Mouse (Mus musculus) CH12.LX (cell line): ENCODE measurements around the gene Gins1. TPM values are rescaled to one million over a fixed set of nuclear protein-coding genes. Genes with fewer than 3 reads are reported as not detected.

Source experiments
- DNase-seq: peaks from one replicate; pipeline ENCODE4 v3.0.0-alpha.2; 2013; ENCODE audit errors: extremely low read depth
- H3K27ac ChIP-seq: 2 replicates; pipeline ENCODE4 v1.5.1; 2012; ENCODE audit warnings: low read depth, mild to moderate bottlenecking, control low read depth, moderate library complexity; ENCODE audit not compliant: insufficient read depth
- H3K27me3 ChIP-seq: replicated peaks from 2 replicates; pipeline ENCODE3; 2012; ENCODE audit warnings: inconsistent platforms
- H3K36me3 ChIP-seq, 2 experiments: replicated peaks in 1 of 2; 2 replicates each; pipeline versions ENCODE3 to v1.6.1; 2012; ENCODE audit warnings: inconsistent platforms in 1 of 2, low read length in 1 of 2, mild to moderate bottlenecking in 1 of 2, mixed read lengths in 1 of 2, moderate library complexity in 1 of 2; ENCODE audit not compliant: control insufficient read depth in 1 of 2, insufficient read depth in 1 of 2
- H3K4me1 ChIP-seq, 2 experiments: 2 replicates each; pipeline ENCODE4 v1.6.1; 2012; ENCODE audit warnings: inconsistent platforms in 1 of 2, moderate library complexity in 1 of 2; ENCODE audit not compliant: insufficient read depth in 2 of 2, control insufficient read depth in 1 of 2
- H3K4me2 ChIP-seq: 2 replicates; pipeline ENCODE4 v1.6.1; 2012; ENCODE audit warnings: low read depth, mild to moderate bottlenecking, control low read depth; ENCODE audit not compliant: poor library complexity, insufficient read depth, severe bottlenecking
- H3K4me3 ChIP-seq, 3 experiments: fragments of 150-350 bp in 1 of 3; sonication (generic) in 1 of 3; replicated peaks in 1 of 3; 2 replicates each; pipeline versions ENCODE3 to v1.5.1; 2011 to 2012; ENCODE audit warnings: low read depth in 2 of 3, low read length in 2 of 3, mild to moderate bottlenecking in 2 of 3, moderate library complexity in 2 of 3, control low read depth in 1 of 3, improper control_type of control experiment in 1 of 3, inconsistent platforms in 1 of 3, mixed read lengths in 1 of 3; ENCODE audit not compliant: poor library complexity in 1 of 3
- H3K79me2 ChIP-seq: replicated peaks from 2 replicates; pipeline ENCODE4 v1.6.1; 2012; ENCODE audit warnings: mild to moderate bottlenecking, moderate library complexity; ENCODE audit not compliant: control insufficient read depth, poor library complexity, insufficient read depth, severe bottlenecking; ENCODE audit errors: extremely low read depth
- H3K9ac ChIP-seq: 2 replicates; pipeline ENCODE4 v1.6.1; 2012; ENCODE audit warnings: low read depth, mild to moderate bottlenecking, control low read depth, moderate library complexity; ENCODE audit not compliant: insufficient read depth
- H3K9me3 ChIP-seq: replicated peaks from 2 replicates; pipeline ENCODE3; 2012; ENCODE audit warnings: low read length, inconsistent platforms, mixed read lengths
- BHLHE40 ChIP-seq: IDR thresholded peaks from 2 replicates; pipeline ENCODE4 v1.6.1; 2011; ENCODE audit warnings: mild to moderate bottlenecking, low read depth, low read length, improper control_type of control experiment
- CTCF ChIP-seq, 2 experiments: IDR thresholded peaks in 1 of 2; conservative IDR thresholded peaks in 1 of 2; 2 replicates each; pipeline ENCODE4 v1.5.1; 2011 to 2012; ENCODE audit warnings: low read depth in 2 of 2, low read length in 2 of 2, improper control_type of control experiment in 1 of 2, inconsistent platforms in 1 of 2, mild to moderate bottlenecking in 1 of 2, moderate library complexity in 1 of 2
- ETS1 ChIP-seq: conservative IDR thresholded peaks from 2 replicates; pipeline ENCODE4 v1.6.1; 2012; ENCODE audit warnings: low read depth, mild to moderate bottlenecking, inconsistent platforms, low read length, improper control_type of control experiment, moderate library complexity
- HCFC1 ChIP-seq: IDR thresholded peaks from 2 replicates; pipeline ENCODE4 v1.6.1; 2012; ENCODE audit warnings: low read depth, mild to moderate bottlenecking, inconsistent platforms, low read length, improper control_type of control experiment
- IRF4 ChIP-seq: IDR thresholded peaks from 2 replicates; pipeline ENCODE4 v1.6.1; 2014; ENCODE audit warnings: low read depth, mild to moderate bottlenecking, inconsistent platforms, low read length, improper control_type of control experiment
- JUN ChIP-seq: IDR thresholded peaks from 2 replicates; pipeline ENCODE4 v1.6.1; 2011; ENCODE audit warnings: low read depth, mild to moderate bottlenecking, low read length, improper control_type of control experiment, moderate library complexity; ENCODE audit not compliant: insufficient read depth
- JUND ChIP-seq: conservative IDR thresholded peaks from 2 replicates; pipeline ENCODE4 v1.6.1; 2011; ENCODE audit warnings: low read depth, low read length, improper control_type of control experiment
- POLR2A ChIP-seq: IDR thresholded peaks from 2 replicates; pipeline ENCODE4 v1.6.1; 2011; ENCODE audit warnings: low read depth, mild to moderate bottlenecking, improper control_type of control experiment, low read length
- USF1 ChIP-seq: IDR thresholded peaks from 2 replicates; pipeline ENCODE4 v1.6.1; 2014; ENCODE audit warnings: low read depth, mild to moderate bottlenecking, inconsistent platforms, low read length, improper control_type of control experiment
- ZKSCAN1 ChIP-seq: IDR thresholded peaks from 2 replicates; pipeline ENCODE4 v1.6.1; 2012; ENCODE audit warnings: low read depth, inconsistent platforms, low read length, improper control_type of control experiment, borderline replicate concordance
- ZMIZ1 ChIP-seq: IDR thresholded peaks from 2 replicates; pipeline ENCODE4 v1.6.1; 2012; ENCODE audit warnings: low read depth, mild to moderate bottlenecking, inconsistent platforms, low read length, improper control_type of control experiment
- ZNF384 ChIP-seq: IDR thresholded peaks from 2 replicates; pipeline ENCODE4 v1.6.1; 2012; ENCODE audit warnings: low read depth, low read length, improper control_type of control experiment, inconsistent platforms
- dilution Hi-C: fragments of 300-500 bp; cut with MboI; formaldehyde crosslinking; loops from 2 replicates; pipeline ENCODE4 v1.14.3; 2020; ENCODE audit warnings: low sequenced_read_pairs; ENCODE audit not compliant: extremely low pct_unique_long_range_greater_than_20kb, extremely low pct_ligation_motif_present
- in situ Hi-C: fragments of 300-500 bp; cut with MboI; formaldehyde crosslinking; loops from 3 replicates; pipeline ENCODE4 v1.14.3; 2019; ENCODE audit warnings: low sequenced_read_pairs, low pct_ligation_motif_present, low pct_unique_long_range_greater_than_20kb, mixed read lengths
- polyA plus RNA-seq: library from polyadenylated mRNA; unstranded; fragments of >175 nt; gene quantifications from 2 replicates; pipeline ENCODE4 v1.2.1, GENCODE M21; 2012; ENCODE audit warnings: low read depth; ENCODE audit not compliant: insufficient read length
- total RNA-seq, 2 experiments: library from RNA; depleted of rRNA; stranded (reverse); fragments of 300-350 nt in 1 of 2; fragments of >200 nt in 1 of 2; gene quantifications; 2 replicates each; pipeline ENCODE4 v1.2.3; 2012 to 2014

The Gins1 gene
- total and polyA plus RNA-seq, 3 experiments: 41.4 to 76.7 (median 65.9) TPM

GRCm38 (mm10) chr2:150861128-150861527 is 44.1 kb upstream of the Gins1 start (continued):
- no peak for TF ChIP-seq USF1
- peak; percentile 91 for TF ChIP-seq ETS1
- TF ChIP-seq ZMIZ1: no peak
- TF ChIP-seq ZKSCAN1: no peak

GRCm38 (mm10) chr2:150867021-150867420 is 38.2 kb upstream of the Gins1 start:
- TF ChIP-seq HCFC1 (no peak), BHLHE40 (peak; percentile 66), JUN (no peak), CTCF (conservative IDR thresholded peaks at IDR 0.05 in 1 of 2, IDR thresholded peaks at IDR 0.05 in 1 of 2; ENCODE audit: low read depth in 2 of 2, low read length in 2 of 2) (no peak), ETS1 (peak; percentile 55), USF1 (no peak), IRF4 (no peak), POLR2A (no peak), ZNF384 (peak; percentile 30; the same call in 1 of the 2 replicates)
- no peak for DNase-seq
- dilution Hi-C loops (no loop called here), in situ Hi-C loops (no loop called here)
- H3K4me1 ChIP-seq: peaks cover 8 to 46% of the 10 kb centered on the region in 2 experiments; a peak in 3 of 4 replicates
- H3K4me3 ChIP-seq: no peak overlapping the region
- no peak overlapping the region for H3K4me2 ChIP-seq
- no peak overlapping the region for H3K27ac ChIP-seq
- no peaks in the 10 kb centered on the region for H3K27me3 ChIP-seq
- no peak overlapping the region for H3K9ac ChIP-seq
- H3K79me2 ChIP-seq: no peaks in the 10 kb centered on the region
- H3K36me3 ChIP-seq: peaks cover 0 to 7% of the 10 kb centered on the region in 2 experiments
- peaks cover 3% of the 10 kb centered on the region for H3K9me3 ChIP-seq

GRCm38 (mm10) chr2:150869446-150869845 is 35.8 kb upstream of the Gins1 start:
- Histone ChIP-seq H3K4me2 (peak overlapping the region; percentile 14; the same call in 1 of the 2 replicates), H3K9ac (no peak overlapping the region), H3K79me2 (peaks cover 3% of the 10 kb centered on the region; the same call in 1 of the 2 replicates), H3K9me3 (no peaks in the 10 kb centered on the region), H3K27ac (no peak overlapping the region), H3K4me1 (peaks cover 9 to 53% of the 10 kb centered on the region in 2 experiments; a peak in 3 of 4 replicates), H3K36me3 (peaks cover 0 to 9% of the 10 kb centered on the region in 2 experiments), H3K27me3 (no peaks in the 10 kb centered on the region), H3K4me3 (no peak overlapping the region)
- dilution Hi-C loops: no loop called here
- in situ Hi-C loops: no loop called here
- TF ChIP-seq JUND: no peak
- DNase-seq: no peak
